Mouse (Mus musculus) spleen, adult 2 months (tissue): ENCODE measurements around the gene Il9.

Experiments used
- CTCF ChIP-seq: fragments of 200-500 bp; IDR thresholded peaks from 2 replicates; pipeline ENCODE4 v1.5.1; 2011; ENCODE audit warnings: mild to moderate bottlenecking, inconsistent platforms; ENCODE audit not compliant: insufficient read depth, insufficient read length, insufficient replicate concordance; ENCODE audit errors: extremely low read depth
- POLR2A ChIP-seq: fragments of 200-500 bp; IDR thresholded peaks from 2 replicates; pipeline ENCODE4 v1.6.1; 2011; ENCODE audit warnings: low read depth, low read length, inconsistent platforms

DNA sequence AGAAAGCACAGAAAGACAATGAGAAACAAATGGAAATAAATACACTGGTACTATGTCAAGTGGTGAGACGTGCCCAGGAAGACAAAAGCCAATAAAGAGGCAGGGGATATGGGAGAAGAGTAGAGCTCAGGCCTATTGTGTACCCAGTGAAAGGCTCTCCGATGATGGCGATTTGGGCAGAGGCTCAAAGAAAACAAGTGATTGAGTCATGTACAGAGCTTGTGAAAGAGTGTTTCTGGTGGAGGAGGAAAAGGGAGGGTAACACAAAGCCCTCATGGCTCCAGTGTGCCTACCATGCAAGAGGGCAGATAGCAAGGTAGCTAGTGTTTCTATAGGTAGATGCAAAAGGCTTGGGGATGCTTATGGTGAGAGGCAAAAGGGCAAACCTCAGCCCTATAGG is 12.4 kb upstream of the Il9 start:
- no peak for TF ChIP-seq POLR2A
- no peak for TF ChIP-seq CTCF
